Comparison of ENCODE assay signal across 25 mouse cellular contexts in the genomic region with DNA sequence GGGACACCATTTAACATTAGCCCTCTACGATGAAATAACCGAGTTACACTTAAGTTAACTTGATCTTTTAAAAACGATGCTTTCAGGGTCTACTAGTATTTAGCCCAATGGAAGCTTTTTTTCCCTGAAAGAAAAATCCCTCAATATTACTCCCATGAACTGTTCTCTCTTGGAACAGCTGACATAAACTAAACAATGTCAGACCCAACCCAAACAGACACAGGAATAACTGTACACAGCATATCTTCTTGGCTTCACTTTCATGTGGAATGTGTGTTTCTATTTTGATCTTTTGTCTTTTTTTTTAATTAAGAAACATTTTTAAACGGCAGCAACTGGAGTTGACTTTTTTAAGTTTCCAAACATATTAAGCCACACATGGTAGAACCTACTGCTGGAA. TPM values are rescaled to one million over a fixed set of nuclear protein-coding genes. Genes with fewer than 3 reads are reported as not detected.
A peak's percentile ranks its signal among the peaks of the same experiment; 100 is the strongest.
DNase-seq lines count a peak whose midpoint lies in the region; ATAC-seq and TF ChIP-seq lines count a peak whose summit lies in the region.
"Had no signal": no experiment of that assay in that cellular context is flagged by ENCODE, and none has a peak within 500 bp of the region (broad histone marks: within the 10 kb centered on the region; RNA-seq: fewer than 3 reads in every experiment).

No protein-coding gene starts in this region.

- no peak for TF ChIP-seq CTCF in liver, adult 2 months (IDR thresholded peaks at IDR 0.05; ENCODE audit: low read depth, low read length)
- no peak for TF ChIP-seq CTCF in MEL (IDR thresholded peaks at IDR 0.05 in 2 of 3, conservative IDR thresholded peaks at IDR 0.05 in 1 of 3; ENCODE audit: control insufficient read depth in 1 of 3, insufficient read depth in 1 of 3, low read depth in 2 of 3, low read length in 3 of 3, poor library complexity in 1 of 3, severe bottlenecking in 1 of 3)
- TF ChIP-seq CTCF in stomach, postnatal 0 days (IDR thresholded peaks at IDR 0.05; ENCODE audit: low read depth), result no peak

- no peaks in the 10 kb centered on the region; the same call in 1 of the 2 replicates for H3K27me3 ChIP-seq in liver, adult 2 months (ENCODE audit: control insufficient read depth, insufficient read depth, low read length)
- H3K27me3 ChIP-seq in MEL (ENCODE audit: control insufficient read depth in 1 of 2, insufficient read depth in 2 of 2, low read length in 2 of 2), result no peaks in the 10 kb centered on the region
- no peaks in the 10 kb centered on the region for H3K27me3 ChIP-seq in liver, embryonic 15.5 days
- no peaks in the 10 kb centered on the region for H3K27me3 ChIP-seq in stomach, postnatal 0 days (ENCODE audit: control insufficient read depth, insufficient read depth, low read length)
- H3K27me3 ChIP-seq: hindbrain, embryonic 12.5 days; Patski had no signal

- no peak overlapping the region for H3K27ac ChIP-seq in liver, adult 2 months (replicated peaks; ENCODE audit: insufficient read depth, low read depth, low read length)
- no peak overlapping the region for H3K27ac ChIP-seq in MEL (ENCODE audit: control insufficient read depth, low read depth, low read length)
- H3K27ac ChIP-seq in liver, embryonic 15.5 days (replicated peaks), result peak overlapping the region; percentile 98
- H3K27ac ChIP-seq in stomach, postnatal 0 days (replicated peaks), result 0 out of 2 replicates have a peak overlapping the region, but pooled peaks have one; percentile 13
- H3K27ac ChIP-seq: embryonic facial prominence, embryonic 10.5 days; gastrocnemius, adult 2 months; hindbrain, embryonic 12.5 days had no signal

- TF ChIP-seq POLR2A in liver, adult 2 months (IDR thresholded peaks at IDR 0.05; ENCODE audit: extremely low read depth, insufficient read depth, low read length), result no peak
- TF ChIP-seq POLR2A in MEL (IDR thresholded peaks at IDR 0.05; ENCODE audit: control insufficient read depth in 1 of 2, insufficient read depth in 1 of 2, low read depth in 1 of 2, low read length in 2 of 2, poor library complexity in 1 of 2), result no peak

- peak overlapping the region; percentile 36 for H3K4me2 ChIP-seq in liver, embryonic 15.5 days
- H3K4me2 ChIP-seq in stomach, postnatal 0 days (replicated peaks; ENCODE audit: low read depth), result no peak overlapping the region
- H3K4me2 ChIP-seq: hindbrain, embryonic 12.5 days had no signal

- 84% methylated on average over 4 of the region's 4 CpGs for WGBS in liver, adult 2 months
- 77% methylated on average over 4 of the region's 4 CpGs for WGBS in liver, embryonic 15.5 days (ENCODE audit: insufficient replicate concordance)
- WGBS in stomach, postnatal 0 days, result 43% methylated on average over 4 of the region's 4 CpGs

- H3K4me1 ChIP-seq in liver, adult 2 months (ENCODE audit: control insufficient read depth, insufficient read depth, low read length), result no peaks in the 10 kb centered on the region
- H3K4me1 ChIP-seq in MEL (ENCODE audit: control insufficient read depth in 1 of 2, insufficient read depth in 2 of 2, low read length in 2 of 2), result peaks cover 36 to 44% of the 10 kb centered on the region in 2 experiments
- H3K4me1 ChIP-seq in liver, embryonic 15.5 days (replicated peaks), result peaks cover 80% of the 10 kb centered on the region
- H3K4me1 ChIP-seq in stomach, postnatal 0 days (replicated peaks; ENCODE audit: control insufficient read depth, insufficient read depth), result peaks cover 4% of the 10 kb centered on the region; the same call in 1 of the 2 replicates

- H3K9ac ChIP-seq in liver, adult 2 months (ENCODE audit: low read depth, low read length), result no peak overlapping the region
- peak overlapping the region; percentile 12 for H3K9ac ChIP-seq in MEL (ENCODE audit: control insufficient read depth, low read depth, low read length, poor library complexity, severe bottlenecking)
- peak overlapping the region; percentile 38 for H3K9ac ChIP-seq in liver, embryonic 15.5 days
- H3K9ac ChIP-seq in stomach, postnatal 0 days (ENCODE audit: low read length), result no peak overlapping the region
- H3K9ac ChIP-seq: hindbrain, embryonic 12.5 days had no signal

- no peaks in the 10 kb centered on the region for H3K36me3 ChIP-seq in liver, adult 2 months (ENCODE audit: control insufficient read depth, insufficient read depth, low read length)
- peaks cover 0 to 57% of the 10 kb centered on the region in 2 experiments; a peak in 2 of 4 replicates for H3K36me3 ChIP-seq in MEL (ENCODE audit: control insufficient read depth in 1 of 2, insufficient read depth in 2 of 2, low read length in 2 of 2)
- H3K36me3 ChIP-seq in liver, embryonic 15.5 days (replicated peaks), result peaks cover 17% of the 10 kb centered on the region
- no peaks in the 10 kb centered on the region for H3K36me3 ChIP-seq in stomach, postnatal 0 days (ENCODE audit: control insufficient read depth, insufficient read depth, low read length)
- H3K36me3 ChIP-seq: heart, embryonic 10.5 days had no signal

- TF ChIP-seq EP300 in MEL (IDR thresholded peaks at IDR 0.05; ENCODE audit: low read depth in 1 of 2, low read length in 2 of 2), result 0 out of 4 replicates have a peak, but pooled peaks of 1 of the 2 experiments have one; percentile 20
- no peak for TF ChIP-seq EP300 in stomach, postnatal 0 days (optimal IDR thresholded peaks at IDR 0.05)

- no peak for TF ChIP-seq RAD21 in MEL (IDR thresholded peaks at IDR 0.05; ENCODE audit: low read depth, low read length)

- H3K4me3 ChIP-seq in liver, adult 2 months (ENCODE audit: insufficient read depth, low read depth, low read length), result no peak overlapping the region
- peak overlapping the region in 1 of 2 experiments; percentile 53; a peak in 2 of 4 replicates for H3K4me3 ChIP-seq in MEL (ENCODE audit: control insufficient read depth in 1 of 2, insufficient read depth in 1 of 2, low read depth in 2 of 2, low read length in 2 of 2)
- H3K4me3 ChIP-seq in liver, embryonic 15.5 days (replicated peaks), result no peak overlapping the region
- H3K4me3 ChIP-seq in stomach, postnatal 0 days (ENCODE audit: low read depth, low read length), result no peak overlapping the region
- H3K4me3 ChIP-seq: embryonic facial prominence, embryonic 10.5 days; forebrain, embryonic 10.5 days; gastrocnemius, adult 2 months; heart, embryonic 10.5 days; hindbrain, embryonic 12.5 days had no signal

- ATAC-seq in liver, embryonic 15.5 days (ENCODE audit: insufficient read depth), result no peak
- no peak for ATAC-seq in stomach, postnatal 0 days (ENCODE audit: low FRiP score, low TSS enrichment)
- no peak for ATAC-seq in erythroid progenitor cell, adult 5-6 weeks (replicated peaks; ENCODE audit: low FRiP score, poor library complexity, severe bottlenecking)
- ATAC-seq: activated CD4-positive, CD25-positive, alpha-beta regulatory T cell, adult 4 months; CD4-positive, CD25-positive, alpha-beta regulatory T cell, adult 4 months; forebrain, embryonic 14.5 days; Patski had no signal

- H3K79me2 ChIP-seq in liver, adult 2 months (ENCODE audit: control insufficient read depth, insufficient read depth, low read length), result no peaks in the 10 kb centered on the region
- H3K79me2 ChIP-seq in MEL (ENCODE audit: control insufficient read depth, insufficient read depth, low read length, poor library complexity), result peaks cover 20% of the 10 kb centered on the region

- DNase-seq in liver, adult 2 months (ENCODE audit: extremely low read depth, low read depth, low spot score), result peak; percentile 4
- DNase-seq in liver (no peak), MEL (ENCODE audit: low read depth, low spot score) (no peak)
- DNase-seq in stomach, postnatal 0 days (ENCODE audit: low spot score), result no peak
- no peak for DNase-seq in kidney, postnatal 4 days
- DNase-seq: adrenal gland, postnatal 14 days; B cell, adult 2 months; cerebellum, adult 18-20 months; cerebellum, postnatal 10 days; gastrocnemius, adult 2 months; gastrocnemius, postnatal 25 days; heart, adult 11 months; heart, postnatal 10 days; heart, postnatal 4 days had no signal

- no peaks in the 10 kb centered on the region for H3K9me3 ChIP-seq in MEL (replicated peaks; ENCODE audit: insufficient read depth, low read length)
- H3K9me3 ChIP-seq in liver, embryonic 15.5 days (replicated peaks), result no peaks in the 10 kb centered on the region
- H3K9me3 ChIP-seq in stomach, postnatal 0 days (ENCODE audit: control insufficient read depth, low read length), result no peaks in the 10 kb centered on the region
- H3K9me3 ChIP-seq: embryonic facial prominence, embryonic 10.5 days; forebrain, embryonic 10.5 days; G1E; heart, embryonic 10.5 days; hindbrain, embryonic 12.5 days had no signal

TF ChIP-seq in MEL, 35 proteins besides CTCF, POLR2A, EP300 and RAD21:
- TF ChIP-seq BHLHE40 (IDR thresholded peaks at IDR 0.05; ENCODE audit: borderline replicate concordance, low read depth, low read length), result no peak
- no peak for TF ChIP-seq MYB (IDR thresholded peaks at IDR 0.05; ENCODE audit: low read depth, low read length)
- no peak for TF ChIP-seq USF1 (IDR thresholded peaks at IDR 0.05; ENCODE audit: low read depth, low read length)
- TF ChIP-seq ZNF384 (IDR thresholded peaks at IDR 0.05; ENCODE audit: low read depth, low read length), result no peak
- TF ChIP-seq ETS1 (IDR thresholded peaks at IDR 0.05; ENCODE audit: low read depth, low read length), result 0 out of 2 replicates have a peak, but pooled peaks have one; percentile 17
- no peak for TF ChIP-seq NRF1 (IDR thresholded peaks at IDR 0.05; ENCODE audit: insufficient read depth, low read depth, low read length, poor library complexity, severe bottlenecking)
- no peak for TF ChIP-seq CHD1 (IDR thresholded peaks at IDR 0.05; ENCODE audit: low read depth, low read length)

RNA-seq across cellular contexts. Expression of a gene that starts 8.2 kb away (rescaled TPM):
- total RNA-seq in liver, adult 2 months (2014; rRNA removed), result 0.55 and 1.3 TPM in 2 replicates
- 0.06 and 0.07 TPM in 2 replicates for polyA plus RNA-seq in liver, adult 2 months (2012; rRNA removed)
- total RNA-seq in MEL (2012; rRNA removed), result 15.2 and 15.7 TPM in 2 replicates
- 100 to 1,000 TPM in 1 of 2 experiments, 10 to 100 TPM in 1; 34.1 to 154 TPM for polyA plus RNA-seq in MEL (2012; ENCODE audit: insufficient read depth in 1 of 2, insufficient read length in 2 of 2, low read depth in 1 of 2, low replicate concordance in 2 of 2, missing spikeins in 1 of 2)
- 66.8 and 70.4 TPM in 2 replicates for polyA plus RNA-seq in liver, embryonic 15.5 days (2015; fragmentation: Nextera tagmentation; extraction: Ambion mirVana)
- 16.3 and 17.9 TPM in 2 replicates for polyA plus RNA-seq in stomach, postnatal 0 days (2015; fragmentation: Nextera tagmentation; extraction: Ambion mirVana)
- 160 and 200 TPM in 2 replicates for total RNA-seq in erythroid progenitor cell, adult 5-6 weeks (2015; ENCODE audit: low replicate concordance)
- 154 and 188 TPM in 2 replicates for total RNA-seq in erythroid progenitor cell, adult 5-6 weeks (2017; ENCODE audit: low replicate concordance)

Comparison
In these comparisons a context has a peak if more than half of its experiments do, and no peak if none do; other contexts are left out.
1. H3K27ac ChIP-seq: peak in liver, embryonic 15.5 days (single experiment) and stomach, postnatal 0 days (single experiment); none in liver, adult 2 months (single experiment) and MEL (single experiment).
2. H3K9ac ChIP-seq: peak in MEL (single experiment) and liver, embryonic 15.5 days (single experiment); none in liver, adult 2 months (single experiment) and stomach, postnatal 0 days (single experiment).
3. RNA of a gene that starts 8.2 kb away (polyA plus RNA-seq): 34.1 to 154 TPM in MEL, 66.8 to 70.4 TPM in liver, embryonic 15.5 days and 16.3 to 17.9 TPM in stomach, postnatal 0 days; 0.06 to 0.07 TPM in liver, adult 2 months; every median in the first group is over 10 times any median in the second.